In genomic region chr19:4306190-4306577, GRCm38 (mm10) we compare ENCODE assay signal across 8 mouse cellular contexts. TPM values are rescaled to one million over a fixed set of nuclear protein-coding genes. Genes with fewer than 3 reads are reported as not detected.
DNase-seq lines count a peak whose midpoint lies in the region; ATAC-seq lines count a peak whose summit lies in the region.

Grk2 (minus strand) TSS chr19:4306222.

- peak within 1 kb of the TSS; percentile 83 for H3K27ac ChIP-seq in hindbrain, embryonic 12.5 days

- H3K4me2 ChIP-seq in hindbrain, embryonic 12.5 days (replicated peaks), result peak within 1 kb of the TSS; percentile 81

- peak within 1 kb of the TSS; percentile 97 for H3K9ac ChIP-seq in hindbrain, embryonic 12.5 days

- H3K36me3 ChIP-seq in hindbrain, embryonic 12.5 days, result no peaks in the 10 kb centered on the region

- no peaks in the 10 kb centered on the region; the same call in 1 of the 2 replicates for H3K27me3 ChIP-seq in hindbrain, embryonic 12.5 days

- H3K4me3 ChIP-seq in hindbrain, embryonic 12.5 days, result peak within 1 kb of the TSS; percentile 93

- no peaks in the 10 kb centered on the region for H3K9me3 ChIP-seq in hindbrain, embryonic 12.5 days (replicated peaks)

- WGBS in hindbrain, embryonic 12.5 days, result under 1% methylated on average over 26 of the region's 46 CpGs

- H3K4me1 ChIP-seq in hindbrain, embryonic 12.5 days, result peaks cover 45% of the 10 kb centered on the region

- peak; percentile 88 for DNase-seq in NIH3T3 (ENCODE audit: low read depth)
- peak; percentile 93 to 94 for DNase-seq in cerebellum, postnatal 10 days
- DNase-seq in frontal cortex, postnatal 25 days (ENCODE audit: low spot score in 2 of 2), result peak; percentile 57 to 64
- peak; percentile 73 to 79 for DNase-seq in layer of hippocampus, postnatal 25 days (ENCODE audit: extremely low spot score in 1 of 2, low spot score in 1 of 2)
- DNase-seq in lung, postnatal 36 days, result peak; percentile 83
- DNase-seq in retina, embryonic 14.5 days (ENCODE audit: low spot score), result peak; percentile 88
- peak; percentile 93 for DNase-seq in thymus, postnatal 4 days

- peak; percentile 75 for ATAC-seq in hindbrain, embryonic 12.5 days (ENCODE audit: low FRiP score)

RNA-seq across cellular contexts. Expression of gene Grk2, which starts in this region (rescaled TPM):
- polyA plus RNA-seq in hindbrain, embryonic 12.5 days (2016; fragmentation: Nextera tagmentation; extraction: Ambion mirVana), result 21.8 and 22.0 TPM in 2 replicates
- total RNA-seq in layer of hippocampus, postnatal 25 days (2021), result 100 to 1,000 TPM; 185 to 186 TPM

Comparison
In these comparisons a context has a peak if more than half of its experiments do, and no peak if none do; other contexts are left out.
1. Peak in every context shown above with its lines: DNase-seq, ATAC-seq, H3K4me3 ChIP-seq and H3K27ac ChIP-seq.